Mouse (Mus musculus) ES-E14 (cell line): ENCODE measurements around the gene Colgalt1. TPM values are rescaled to one million over a fixed set of nuclear protein-coding genes. Genes with fewer than 3 reads are reported as not detected.

Experiments
- DNase-seq: peaks from one replicate; pipeline ENCODE4 v3.0.0-alpha.2; 2013; ENCODE audit warnings: low read depth, low spot score
- H3K27ac ChIP-seq: 2 replicates; pipeline ENCODE4 v1.5.1; 2012; ENCODE audit warnings: low read depth, mild to moderate bottlenecking, low read length, moderate library complexity, mixed read lengths; ENCODE audit not compliant: poor library complexity, insufficient read depth, severe bottlenecking
- H3K36me3 ChIP-seq: 2 replicates; pipeline ENCODE4 v1.6.1; 2012; ENCODE audit warnings: mild to moderate bottlenecking, low read length, moderate library complexity, mixed read lengths; ENCODE audit not compliant: control insufficient read depth, poor library complexity, insufficient read depth, severe bottlenecking
- H3K4me1 ChIP-seq, 2 experiments: fragments of 150-350 bp in 1 of 2; sonication (generic) in 1 of 2; 2 replicates each; pipeline ENCODE4 v1.6.1; 2012; ENCODE audit warnings: low read length in 2 of 2, mild to moderate bottlenecking in 1 of 2, mixed read lengths in 1 of 2; ENCODE audit not compliant: control insufficient read depth in 2 of 2, insufficient read depth in 2 of 2, poor library complexity in 1 of 2
- H3K4me3 ChIP-seq, 2 experiments: fragments of 150-350 bp in 1 of 2; sonication (generic) in 1 of 2; 2 replicates each; pipeline ENCODE4 v1.5.1; 2012; ENCODE audit warnings: low read length in 2 of 2, low read depth in 1 of 2, mild to moderate bottlenecking in 1 of 2, mixed read lengths in 1 of 2; ENCODE audit not compliant: insufficient read depth in 1 of 2, poor library complexity in 1 of 2, severe bottlenecking in 1 of 2
- H3K9ac ChIP-seq: 2 replicates; pipeline ENCODE4 v1.6.1; 2012; ENCODE audit warnings: low read depth, mild to moderate bottlenecking, low read length, mixed read lengths; ENCODE audit not compliant: poor library complexity, insufficient read depth, severe bottlenecking
- H3K9me3 ChIP-seq: fragments of 150-350 bp; sonication (generic); 2 replicates; pipeline ENCODE4 v1.6.1; 2012; ENCODE audit warnings: low read depth, mild to moderate bottlenecking, low read length; ENCODE audit not compliant: control insufficient read depth, insufficient read depth
- CHD2 ChIP-seq: IDR thresholded peaks from 2 replicates; pipeline ENCODE4 v1.6.1; 2014; ENCODE audit warnings: mild to moderate bottlenecking, low read depth, low read length, inconsistent platforms
- HCFC1 ChIP-seq: IDR thresholded peaks from 2 replicates; pipeline ENCODE4 v1.6.1; 2012; ENCODE audit warnings: low read length, inconsistent platforms, borderline replicate concordance; ENCODE audit not compliant: insufficient read depth
- MAFK ChIP-seq: IDR thresholded peaks from 2 replicates; pipeline ENCODE4 v1.6.1; 2014; ENCODE audit warnings: mild to moderate bottlenecking, low read depth, low read length, inconsistent platforms; ENCODE audit not compliant: insufficient read depth
- ZC3H11A ChIP-seq: IDR thresholded peaks from 2 replicates; pipeline ENCODE4 v1.6.1; 2012; ENCODE audit warnings: low read depth, mild to moderate bottlenecking, inconsistent platforms, low read length, borderline replicate concordance
- ZNF384 ChIP-seq: IDR thresholded peaks from 2 replicates; pipeline ENCODE4 v1.6.1; 2012; ENCODE audit warnings: low read depth, low read length, inconsistent platforms
- in situ Hi-C, 2 experiments: fragments of 600-800 bp; cut with MboI; formaldehyde crosslinking; loops; one replicate each; pipeline ENCODE4 v1.15.1; 2025; ENCODE audit warnings: low sequenced_read_pairs in 2 of 2, inconsistent platforms in 1 of 2; ENCODE audit not compliant: unreplicated experiment in 2 of 2
- total RNA-seq: library from RNA; depleted of rRNA; stranded (reverse); fragments of 300-350 nt; gene quantifications from 2 replicates; pipeline ENCODE4 v1.2.3, GENCODE M21; 2012

Gene Colgalt1
- total RNA-seq, 1 experiment = 126 TPM

GRCm38 (mm10) chr8:71591471-71592373 lies 19.1 kb upstream of the Colgalt1 start, which contains the start of gene Pgls:
TSS of gene Pgls (plus strand) at chr8:71592176.
- in situ Hi-C loops = no loop called here
- peaks cover 4% of the 10 kb centered on the region; the same call in 1 of the 2 replicates for H3K36me3 ChIP-seq
- H3K4me3 ChIP-seq = peak within 1 kb of the TSS; percentile 82 to 86
- H3K9me3 ChIP-seq = no peaks in the 10 kb centered on the region
- DNase-seq = peak; percentile 91
- peaks cover 0 to 10% of the 10 kb centered on the region in 2 experiments; a peak in 1 of 4 replicates for H3K4me1 ChIP-seq
- TF ChIP-seq CHD2 (no peak), HCFC1 (peak; percentile 66), MAFK (no peak), ZNF384 (no peak), ZC3H11A (no peak)
- peak within 1 kb of the TSS; percentile 90 for H3K9ac ChIP-seq
- H3K27ac ChIP-seq = peak within 1 kb of the TSS; percentile 68

DNA sequence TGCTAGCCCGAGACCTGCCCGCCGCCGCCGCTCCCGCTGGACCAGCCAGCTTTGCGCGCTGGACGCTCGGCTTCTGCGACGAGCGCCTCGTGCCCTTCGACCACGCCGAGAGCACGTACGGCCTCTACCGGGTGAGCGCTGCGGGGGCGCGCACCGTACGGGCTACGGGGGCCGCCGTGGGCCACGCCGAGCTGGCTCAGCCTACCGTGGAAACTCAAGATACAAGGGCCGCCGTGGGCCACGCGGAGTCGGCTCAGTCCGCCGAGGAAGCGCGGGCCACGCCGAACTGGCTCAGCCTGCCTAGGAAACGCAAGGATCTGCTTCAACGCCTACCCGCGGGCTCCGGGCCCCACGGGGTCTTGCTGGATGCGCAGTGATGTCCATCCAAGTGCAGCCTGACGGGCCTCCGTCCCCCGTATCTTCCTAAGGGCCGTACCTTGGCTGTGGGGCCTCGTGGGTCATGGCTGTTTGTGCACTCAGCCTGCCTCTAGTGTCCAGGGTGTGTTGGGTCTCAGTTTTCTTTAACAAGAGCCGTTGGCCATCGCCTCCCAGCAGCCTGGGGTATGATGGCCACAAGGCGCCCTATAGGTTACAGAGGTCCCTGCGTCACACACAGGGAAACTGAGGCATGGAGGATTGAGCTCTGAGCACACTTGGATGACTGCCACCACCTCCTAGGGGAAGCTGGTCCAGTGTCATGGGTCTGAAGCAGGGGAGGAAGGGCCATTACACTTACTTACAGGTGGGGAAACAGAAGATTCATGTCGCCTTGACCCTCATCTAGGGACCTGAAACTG lies 18.2 kb upstream of the Colgalt1 start:
- H3K4me1 ChIP-seq = peaks cover 0 to 10% of the 10 kb centered on the region in 2 experiments; a peak in 1 of 4 replicates
- DNase-seq = no peak
- no peaks in the 10 kb centered on the region for H3K9me3 ChIP-seq
- no peak for TF ChIP-seq CHD2
- no peak for TF ChIP-seq HCFC1
- H3K9ac ChIP-seq = peak overlapping the region; percentile 90
- H3K27ac ChIP-seq = peak overlapping the region; percentile 68
- in situ Hi-C loops = no loop called here
- peaks cover 4% of the 10 kb centered on the region; the same call in 1 of the 2 replicates for H3K36me3 ChIP-seq
- H3K4me3 ChIP-seq = peak overlapping the region; percentile 82 to 86

GRCm38 (mm10) chr8:71593556-71594323 lies 17.1 kb upstream of the Colgalt1 start:
- no peak overlapping the region for H3K9ac ChIP-seq
- in situ Hi-C loops = no loop called here
- no peak overlapping the region for H3K4me3 ChIP-seq

DNA sequence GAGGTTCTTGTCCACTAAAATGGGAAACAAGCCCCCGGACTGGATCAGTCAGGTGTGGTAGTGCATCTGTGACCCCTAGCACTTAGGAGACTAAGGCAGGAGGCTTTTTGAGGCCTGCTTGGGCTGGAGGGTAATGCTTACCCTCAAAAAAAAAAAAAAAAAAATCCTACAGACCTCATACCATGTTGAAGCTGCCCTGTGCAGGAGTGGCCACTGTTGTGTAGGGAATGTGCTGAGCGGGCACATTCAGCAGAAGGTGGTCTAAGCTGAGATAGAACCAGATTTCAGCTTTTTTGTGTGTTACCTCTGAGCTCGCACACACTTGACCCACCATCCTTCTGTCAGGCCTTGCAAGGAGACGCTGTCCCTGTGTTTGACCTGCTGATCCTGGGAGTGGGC lies 16.5 kb upstream of the Colgalt1 start:
- in situ Hi-C loops = no loop called here
- peaks cover 0 to 10% of the 10 kb centered on the region in 2 experiments; a peak in 1 of 4 replicates for H3K4me1 ChIP-seq
- TF ChIP-seq MAFK (peak; percentile 77), ZNF384 (0 out of 2 replicates have a peak, but pooled peaks have one; percentile 39), ZC3H11A (no peak)
- no peak overlapping the region for H3K4me3 ChIP-seq
- peaks cover 4% of the 10 kb centered on the region; the same call in 1 of the 2 replicates for H3K36me3 ChIP-seq
- no peaks in the 10 kb centered on the region for H3K9me3 ChIP-seq
- no peak for DNase-seq
- no peak overlapping the region for H3K9ac ChIP-seq
- H3K27ac ChIP-seq = no peak overlapping the region

More at GRCm38 (mm10) chr8:71593556-71594323, 17.1 kb upstream of the Colgalt1 start:
- Histone ChIP-seq H3K27ac (no peak overlapping the region), H3K4me1 (peaks cover 0 to 10% of the 10 kb centered on the region in 2 experiments; a peak in 1 of 4 replicates), H3K9me3 (no peaks in the 10 kb centered on the region), H3K36me3 (peaks cover 4% of the 10 kb centered on the region; the same call in 1 of the 2 replicates)
- no peak for DNase-seq
- TF ChIP-seq ZC3H11A = no peak
- TF ChIP-seq ZNF384 = no peak
- no peak for TF ChIP-seq MAFK
- no peak for TF ChIP-seq CHD2
- TF ChIP-seq HCFC1 = no peak
